Mouse (Mus musculus): Measurements from ENCODE around the gene Dstn. TPM values are rescaled to one million over a fixed set of nuclear protein-coding genes. Genes with fewer than 3 reads are reported as not detected.

Dstn gene
- polyA plus RNA-seq, 1 experiment from 2014 or later, result 684 TPM

DNA sequence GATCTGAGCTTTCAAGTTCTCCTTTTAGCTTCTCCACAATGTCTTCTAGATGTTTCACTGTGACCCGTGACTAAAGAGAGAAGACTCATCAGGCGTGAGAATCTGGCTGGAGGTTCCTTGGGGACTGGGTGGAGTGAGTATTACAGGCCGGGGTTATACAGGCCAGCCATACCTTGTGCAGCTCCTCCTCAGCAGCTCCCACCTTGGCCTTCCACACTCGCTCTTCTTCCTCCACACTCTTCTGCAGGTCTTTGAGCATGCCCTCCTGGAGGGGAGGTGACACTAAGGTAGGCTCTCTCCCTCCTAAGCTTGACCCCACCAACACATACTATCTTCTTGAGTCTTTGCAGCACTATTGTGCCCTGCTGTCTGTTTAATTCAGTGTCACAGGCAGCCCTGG is 38.8 kb downstream of the Dstn start:
- no peaks in the 10 kb centered on the region for H3K9me3 ChIP-seq (ENCODE audit: control insufficient read depth, low read length)
- peaks cover 92% of the 10 kb centered on the region for H3K36me3 ChIP-seq (ENCODE audit: control insufficient read depth, insufficient read depth, low read length)
- no peak overlapping the region for H3K9ac ChIP-seq (ENCODE audit: low read length)
- DNase-seq (ENCODE audit: low spot score), result no peak
- ATAC-seq (replicated peaks; ENCODE audit: low FRiP score, low TSS enrichment, low read depth), result no peak
- no peak overlapping the region for H3K4me2 ChIP-seq (ENCODE audit: low read length)
- WGBS, result 85% methylated on average over 4 of the region's 4 CpGs
- no peak overlapping the region for H3K27ac ChIP-seq (ENCODE audit: low read depth)
- no peaks in the 10 kb centered on the region for H3K4me1 ChIP-seq (replicated peaks; ENCODE audit: control insufficient read depth, insufficient read depth, low read length)
- no peaks in the 10 kb centered on the region for H3K27me3 ChIP-seq (replicated peaks; ENCODE audit: control insufficient read depth, insufficient read depth, low read length)
- H3K4me3 ChIP-seq (ENCODE audit: low read depth, low read length), result no peak overlapping the region

DNA sequence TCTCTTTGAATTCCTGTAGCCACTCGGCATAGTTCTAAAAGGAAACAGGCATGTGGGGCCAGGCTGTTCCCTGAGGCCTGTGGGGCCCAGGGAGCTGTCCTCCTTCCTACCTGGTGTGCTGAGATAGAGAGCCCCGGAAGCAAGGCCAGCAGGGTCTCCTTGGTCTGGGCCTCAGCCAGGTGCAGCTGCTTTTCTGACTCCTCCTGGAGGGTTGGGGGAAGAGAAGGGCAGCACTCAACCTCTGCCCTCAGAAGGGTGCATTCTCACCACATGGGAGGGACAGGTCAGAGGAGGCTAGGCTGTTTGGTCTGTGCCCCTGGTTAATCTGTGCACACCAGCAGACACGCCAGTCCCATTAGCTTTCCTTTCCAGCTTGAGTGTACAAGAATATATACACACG is 39.9 kb downstream of the Dstn start:
- no peak overlapping the region for H3K27ac ChIP-seq (ENCODE audit: low read depth)
- ATAC-seq (replicated peaks; ENCODE audit: low FRiP score, low TSS enrichment, low read depth), result no peak
- DNase-seq (ENCODE audit: low spot score), result no peak
- H3K4me3 ChIP-seq (ENCODE audit: low read depth, low read length), result no peak overlapping the region
- WGBS, result 90% methylated on average over 4 of the region's 4 CpGs
- H3K27me3 ChIP-seq (replicated peaks; ENCODE audit: control insufficient read depth, insufficient read depth, low read length), result no peaks in the 10 kb centered on the region
- no peak overlapping the region for H3K9ac ChIP-seq (ENCODE audit: low read length)
- H3K36me3 ChIP-seq (ENCODE audit: control insufficient read depth, insufficient read depth, low read length), result peaks cover 82% of the 10 kb centered on the region
- H3K4me2 ChIP-seq (ENCODE audit: low read length), result no peak overlapping the region
- no peaks in the 10 kb centered on the region for H3K9me3 ChIP-seq (ENCODE audit: control insufficient read depth, low read length)
- no peaks in the 10 kb centered on the region for H3K4me1 ChIP-seq (replicated peaks; ENCODE audit: control insufficient read depth, insufficient read depth, low read length)

DNA sequence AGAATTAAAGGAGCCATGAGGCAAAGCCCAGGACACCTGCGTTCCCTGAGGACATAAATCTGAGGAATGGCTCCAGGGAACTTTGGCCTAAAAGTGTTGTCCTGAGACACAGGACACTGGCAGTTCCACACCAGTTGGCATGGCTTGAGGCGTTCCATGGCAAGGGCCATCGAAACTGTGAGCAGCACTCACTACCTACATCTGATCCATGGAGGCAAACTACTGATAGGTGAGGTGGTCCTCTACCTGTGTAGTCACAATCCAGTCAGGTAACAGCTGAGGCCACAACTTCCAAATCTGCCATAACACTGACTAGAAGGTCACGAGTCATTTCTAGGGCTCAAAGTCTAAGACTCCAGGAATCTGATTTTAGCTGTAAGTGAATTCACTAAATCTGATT is 40.6 kb downstream of the Dstn start:
- H3K4me2 ChIP-seq (ENCODE audit: low read length), result no peak overlapping the region
- H3K27ac ChIP-seq (ENCODE audit: low read depth), result no peak overlapping the region
- DNase-seq (ENCODE audit: low spot score), result no peak
- no peak overlapping the region for H3K4me3 ChIP-seq (ENCODE audit: low read depth, low read length)
- no peak; the same call in 1 of the 2 replicates for ATAC-seq (replicated peaks; ENCODE audit: low FRiP score, low TSS enrichment, low read depth)
- H3K9me3 ChIP-seq (ENCODE audit: control insufficient read depth, low read length), result no peaks in the 10 kb centered on the region
- H3K27me3 ChIP-seq (replicated peaks; ENCODE audit: control insufficient read depth, insufficient read depth, low read length), result no peaks in the 10 kb centered on the region
- H3K36me3 ChIP-seq (ENCODE audit: control insufficient read depth, insufficient read depth, low read length), result peaks cover 77% of the 10 kb centered on the region
- 97% methylated on average over 4 of the region's 4 CpGs for WGBS
- no peak overlapping the region for H3K9ac ChIP-seq (ENCODE audit: low read length)
- no peaks in the 10 kb centered on the region for H3K4me1 ChIP-seq (replicated peaks; ENCODE audit: control insufficient read depth, insufficient read depth, low read length)

DNA sequence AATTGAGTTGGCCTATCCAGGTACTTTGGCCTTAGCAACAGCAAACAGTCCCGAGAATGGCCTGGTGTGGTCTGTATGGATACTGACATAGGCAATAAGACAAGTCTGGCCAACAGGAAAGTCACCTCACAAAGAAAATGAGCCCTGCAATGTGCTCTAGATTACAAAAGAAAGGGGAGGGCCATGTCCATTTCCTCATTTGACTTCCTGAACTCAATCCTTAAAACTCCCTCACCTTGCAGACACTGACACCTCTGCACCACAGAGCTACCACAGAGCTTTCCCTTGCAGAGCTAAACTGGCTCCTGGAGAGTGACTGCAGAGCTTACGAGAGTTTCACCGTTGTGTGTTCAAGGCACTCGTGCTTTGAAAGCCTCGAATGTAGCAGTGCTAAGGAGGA is 47.1 kb downstream of the Dstn start:
- no peak for ATAC-seq (replicated peaks; ENCODE audit: low FRiP score, low TSS enrichment, low read depth)
- H3K4me2 ChIP-seq (ENCODE audit: low read length), result no peak overlapping the region
- H3K9me3 ChIP-seq (ENCODE audit: control insufficient read depth, low read length), result no peaks in the 10 kb centered on the region
- H3K36me3 ChIP-seq (ENCODE audit: control insufficient read depth, insufficient read depth, low read length), result peaks cover 76% of the 10 kb centered on the region
- no peak for DNase-seq (ENCODE audit: low spot score)
- H3K4me3 ChIP-seq (ENCODE audit: low read depth, low read length), result no peak overlapping the region
- no peaks in the 10 kb centered on the region for H3K27me3 ChIP-seq (replicated peaks; ENCODE audit: control insufficient read depth, insufficient read depth, low read length)
- 95% methylated on average over 5 of the region's 5 CpGs for WGBS
- H3K9ac ChIP-seq (ENCODE audit: low read length), result no peak overlapping the region
- H3K27ac ChIP-seq (ENCODE audit: low read depth), result no peak overlapping the region
- H3K4me1 ChIP-seq (replicated peaks; ENCODE audit: control insufficient read depth, insufficient read depth, low read length), result no peaks in the 10 kb centered on the region

DNA sequence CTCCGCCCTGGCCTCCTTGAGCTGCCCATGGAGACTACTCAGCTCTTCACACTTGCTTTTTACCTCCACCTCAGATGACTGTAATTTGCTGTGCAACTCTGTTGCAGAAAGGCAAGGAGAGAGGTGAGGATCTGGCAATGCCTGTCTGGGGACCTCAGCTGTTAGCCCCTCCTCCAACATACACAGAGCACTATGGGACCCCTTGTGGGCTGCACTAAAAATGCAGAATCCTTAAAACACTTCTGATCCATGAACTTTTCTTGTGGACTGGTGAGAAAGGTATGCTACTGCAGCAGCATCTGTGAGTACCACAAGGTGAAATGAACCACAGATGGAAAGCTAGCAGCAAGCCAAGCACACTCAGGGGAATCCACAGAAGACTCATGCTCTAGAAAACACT is 48.2 kb downstream of the Dstn start:
- H3K9ac ChIP-seq (ENCODE audit: low read length), result no peak overlapping the region
- DNase-seq (ENCODE audit: low spot score) (no peak), ATAC-seq (replicated peaks; ENCODE audit: low FRiP score, low TSS enrichment, low read depth) (no peak)

DNA sequence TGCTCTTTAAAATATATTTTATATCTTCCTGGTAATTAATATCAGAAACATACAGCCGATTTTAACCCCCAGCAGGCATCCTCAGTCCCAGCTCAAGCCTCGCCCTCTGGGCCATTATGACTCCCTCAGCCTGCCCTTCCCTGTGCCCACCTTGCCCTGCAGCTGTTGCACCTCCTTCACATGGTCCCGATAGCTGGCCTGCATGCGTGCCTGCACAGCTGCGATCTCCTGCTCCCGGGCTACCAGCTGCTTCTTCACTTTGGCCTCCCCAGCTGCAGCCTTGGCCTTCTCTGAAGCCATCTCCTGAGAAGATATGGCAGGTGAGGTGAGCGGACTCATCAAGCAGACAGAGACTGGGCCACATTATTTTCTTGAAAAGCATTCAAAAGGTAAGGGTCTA is 54.1 kb downstream of the Dstn start:
- Histone ChIP-seq H3K4me2 (ENCODE audit: low read length) (no peak overlapping the region), H3K9me3 (ENCODE audit: control insufficient read depth, low read length) (no peaks in the 10 kb centered on the region), H3K9ac (ENCODE audit: low read length) (no peak overlapping the region), H3K27ac (ENCODE audit: low read depth) (no peak overlapping the region), H3K4me3 (ENCODE audit: low read depth, low read length) (no peak overlapping the region), H3K36me3 (ENCODE audit: control insufficient read depth, insufficient read depth, low read length) (peaks cover 97% of the 10 kb centered on the region), H3K27me3 (replicated peaks; ENCODE audit: control insufficient read depth, insufficient read depth, low read length) (no peaks in the 10 kb centered on the region), H3K4me1 (replicated peaks; ENCODE audit: control insufficient read depth, insufficient read depth, low read length) (no peaks in the 10 kb centered on the region)
- ATAC-seq (replicated peaks; ENCODE audit: low FRiP score, low TSS enrichment, low read depth) (no peak), DNase-seq (ENCODE audit: low spot score) (no peak)
- 93% methylated on average over 7 of the region's 7 CpGs for WGBS

More for the DNA sequence above, 48.2 kb downstream of the Dstn start:
- Histone ChIP-seq H3K9me3 (ENCODE audit: control insufficient read depth, low read length) (no peaks in the 10 kb centered on the region), H3K4me1 (replicated peaks; ENCODE audit: control insufficient read depth, insufficient read depth, low read length) (no peaks in the 10 kb centered on the region), H3K4me3 (ENCODE audit: low read depth, low read length) (no peak overlapping the region), H3K4me2 (ENCODE audit: low read length) (no peak overlapping the region), H3K36me3 (ENCODE audit: control insufficient read depth, insufficient read depth, low read length) (peaks cover 76% of the 10 kb centered on the region), H3K27ac (ENCODE audit: low read depth) (no peak overlapping the region), H3K27me3 (replicated peaks; ENCODE audit: control insufficient read depth, insufficient read depth, low read length) (no peaks in the 10 kb centered on the region)
- WGBS, result 100% methylated on average over 1 of the region's 1 CpGs

DNA sequence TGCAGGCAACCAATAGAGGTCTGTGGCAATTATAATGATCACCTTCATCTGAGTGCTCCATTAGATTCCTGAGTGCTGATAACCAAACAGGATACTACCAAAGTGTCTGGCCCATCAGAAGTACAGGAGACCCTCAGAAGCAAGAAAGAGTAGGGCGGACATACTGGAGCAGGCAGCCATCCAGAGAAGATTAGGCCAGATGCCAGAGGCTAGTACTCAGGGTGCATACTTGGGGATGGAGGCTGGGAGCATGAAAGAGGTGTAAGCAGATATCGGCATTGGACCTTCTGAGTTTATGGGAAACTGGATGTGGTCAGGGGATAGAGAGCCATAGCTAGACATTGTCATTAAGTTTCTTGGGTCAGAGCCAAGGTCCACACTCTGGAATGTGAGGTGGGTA is 55.7 kb downstream of the Dstn start:
- ATAC-seq (replicated peaks; ENCODE audit: low FRiP score, low TSS enrichment, low read depth), result no peak; the same call in 1 of the 2 replicates

DNA sequence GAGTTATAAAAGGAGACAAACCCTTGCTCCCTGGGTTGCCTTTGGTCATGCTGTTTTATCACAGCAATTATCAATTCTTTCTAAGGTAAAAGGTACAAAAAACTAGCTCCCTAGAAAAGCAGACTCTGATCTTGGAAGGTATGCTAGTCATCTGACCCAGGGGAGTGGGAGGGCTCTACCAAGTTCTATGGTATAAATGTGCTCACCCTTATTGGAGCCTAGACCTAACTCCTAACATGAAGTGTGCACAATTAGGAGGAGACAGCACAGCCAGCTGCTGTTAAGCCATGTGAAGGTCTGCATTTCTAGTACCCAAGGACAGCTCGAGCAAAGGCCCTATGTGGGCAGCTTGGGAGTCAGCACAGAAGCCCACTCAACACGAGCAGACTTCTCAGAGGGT is 56.8 kb downstream of the Dstn start:
- ATAC-seq (replicated peaks; ENCODE audit: low FRiP score, low TSS enrichment, low read depth), result no peak
- no peak for DNase-seq (ENCODE audit: low spot score)
- H3K4me1 ChIP-seq (replicated peaks; ENCODE audit: control insufficient read depth, insufficient read depth, low read length), result no peaks in the 10 kb centered on the region
- H3K36me3 ChIP-seq (ENCODE audit: control insufficient read depth, insufficient read depth, low read length), result peaks cover 84% of the 10 kb centered on the region
- H3K27me3 ChIP-seq (replicated peaks; ENCODE audit: control insufficient read depth, insufficient read depth, low read length), result no peaks in the 10 kb centered on the region
- no peak overlapping the region for H3K4me2 ChIP-seq (ENCODE audit: low read length)
- H3K9me3 ChIP-seq (ENCODE audit: control insufficient read depth, low read length), result no peaks in the 10 kb centered on the region
- 91% methylated on average over 2 of the region's 2 CpGs for WGBS
- H3K4me3 ChIP-seq (ENCODE audit: low read depth, low read length), result no peak overlapping the region
- no peak overlapping the region for H3K27ac ChIP-seq (ENCODE audit: low read depth)
- H3K9ac ChIP-seq (ENCODE audit: low read length), result no peak overlapping the region

More for the DNA sequence above, 55.7 kb downstream of the Dstn start:
- no peak overlapping the region for H3K27ac ChIP-seq (ENCODE audit: low read depth)
- no peaks in the 10 kb centered on the region for H3K27me3 ChIP-seq (replicated peaks; ENCODE audit: control insufficient read depth, insufficient read depth, low read length)
- 89% methylated on average over 2 of the region's 2 CpGs for WGBS
- no peak overlapping the region for H3K4me3 ChIP-seq (ENCODE audit: low read depth, low read length)
- no peaks in the 10 kb centered on the region for H3K4me1 ChIP-seq (replicated peaks; ENCODE audit: control insufficient read depth, insufficient read depth, low read length)
- H3K36me3 ChIP-seq (ENCODE audit: control insufficient read depth, insufficient read depth, low read length), result peaks cover 92% of the 10 kb centered on the region
- no peaks in the 10 kb centered on the region for H3K9me3 ChIP-seq (ENCODE audit: control insufficient read depth, low read length)
- no peak overlapping the region for H3K9ac ChIP-seq (ENCODE audit: low read length)
- H3K4me2 ChIP-seq (ENCODE audit: low read length), result no peak overlapping the region
- no peak for DNase-seq (ENCODE audit: low spot score)

DNA sequence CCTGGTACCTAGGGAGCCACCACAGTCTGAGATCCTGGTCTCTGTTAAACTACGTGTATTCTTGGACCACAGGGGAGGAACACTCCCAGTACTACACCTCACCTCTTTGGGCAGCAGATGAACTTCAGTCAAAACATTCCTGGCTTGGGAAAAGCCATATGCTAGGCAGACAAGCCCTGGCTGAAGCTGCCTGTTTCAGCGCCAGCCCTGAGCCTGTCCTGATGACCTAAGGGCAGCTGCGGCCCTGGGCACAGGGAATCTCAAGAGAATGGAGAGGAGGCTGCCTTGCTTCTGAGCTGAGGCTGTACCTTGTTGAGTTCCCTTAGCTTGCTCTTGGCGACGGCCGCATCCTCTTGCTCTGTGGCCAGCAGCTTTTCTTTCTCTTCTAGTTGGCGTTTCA is 58.0 kb downstream of the Dstn start:
- no peak for DNase-seq (ENCODE audit: low spot score)
- Histone ChIP-seq H3K9me3 (ENCODE audit: control insufficient read depth, low read length) (no peaks in the 10 kb centered on the region), H3K27ac (ENCODE audit: low read depth) (no peak overlapping the region), H3K36me3 (ENCODE audit: control insufficient read depth, insufficient read depth, low read length) (peaks cover 75% of the 10 kb centered on the region), H3K4me2 (ENCODE audit: low read length) (no peak overlapping the region), H3K9ac (ENCODE audit: low read length) (no peak overlapping the region), H3K4me1 (replicated peaks; ENCODE audit: control insufficient read depth, insufficient read depth, low read length) (no peaks in the 10 kb centered on the region), H3K4me3 (ENCODE audit: low read depth, low read length) (no peak overlapping the region), H3K27me3 (replicated peaks; ENCODE audit: control insufficient read depth, insufficient read depth, low read length) (no peaks in the 10 kb centered on the region)
- WGBS, result 93% methylated on average over 7 of the region's 7 CpGs
- no peak for ATAC-seq (replicated peaks; ENCODE audit: low FRiP score, low TSS enrichment, low read depth)
